Mouse (Mus musculus) layer of hippocampus, postnatal 10 days (tissue): ENCODE results near the gene Hoxb3. TPM values are rescaled to one million over a fixed set of nuclear protein-coding genes. Genes with fewer than 3 reads are reported as not detected.
A peak's percentile ranks its signal among the peaks of the same experiment; 100 is the strongest.

ENCODE experiments used
- DNase-seq, 2 experiments: peaks; one replicate each; pipeline ENCODE4 v3.0.0; 2021; ENCODE audit warnings: low spot score in 2 of 2
- total RNA-seq, 2 experiments: library from RNA; stranded (reverse); gene quantifications; 2 replicates each; pipeline ENCODE4 v1.2.3; 2021

Gene Hoxb3
- total RNA-seq, 2 experiments from 2014 or later: not detected

- no peak for DNase-seq
These were observed 28.7 kb downstream of the Hoxb3 start for GRCm38 (mm10) chr11:96351831-96352230.

GRCm38 (mm10) chr11:96352691-96353521 is 29.8 kb downstream of the Hoxb3 start:
- DNase-seq: no peak

GRCm38 (mm10) chr11:96353522-96353841 is 30.4 kb downstream of the Hoxb3 start:
- peak; percentile 13 to 22 for DNase-seq

GRCm38 (mm10) chr11:96353939-96354338 is 30.8 kb downstream of the Hoxb3 start:
- DNase-seq: no peak

- no peak for DNase-seq
These were observed 31.2 kb downstream of the Hoxb3 start for GRCm38 (mm10) chr11:96354376-96354775.

GRCm38 (mm10) chr11:96354801-96355311 is 31.7 kb downstream of the Hoxb3 start:
- DNase-seq: no peak

GRCm38 (mm10) chr11:96363807-96364206 is 40.7 kb downstream of the Hoxb3 start:
- no peak for DNase-seq

- DNase-seq: no peak
These were observed 42.4 kb downstream of the Hoxb3 start, which contains the start of gene Hoxb1 for GRCm38 (mm10) chr11:96365441-96366091. Gene Hoxb1 (plus strand): TSS chr11:96365752.

- DNase-seq: no peak
These were observed 43.2 kb downstream of the Hoxb3 start for GRCm38 (mm10) chr11:96366092-96367041.

- no peak for DNase-seq
These were observed 44.0 kb downstream of the Hoxb3 start for GRCm38 (mm10) chr11:96367141-96367540.

GRCm38 (mm10) chr11:96368686-96369085 is 45.6 kb downstream of the Hoxb3 start:
- no peak for DNase-seq

GRCm38 (mm10) chr11:96369140-96369539 is 46.0 kb downstream of the Hoxb3 start:
- no peak for DNase-seq

- no peak for DNase-seq
These were observed 48.6 kb downstream of the Hoxb3 start for GRCm38 (mm10) chr11:96371726-96372125.

GRCm38 (mm10) chr11:96372519-96372918 is 49.4 kb downstream of the Hoxb3 start:
- DNase-seq: no peak

GRCm38 (mm10) chr11:96374810-96375209 is 51.7 kb downstream of the Hoxb3 start:
- DNase-seq: no peak

- no peak for DNase-seq
These were observed 60.3 kb downstream of the Hoxb3 start for GRCm38 (mm10) chr11:96383381-96383780.

GRCm38 (mm10) chr11:96387635-96388034 is 64.5 kb downstream of the Hoxb3 start:
- no peak for DNase-seq

- DNase-seq: no peak
These were observed 73.9 kb downstream of the Hoxb3 start for GRCm38 (mm10) chr11:96396772-96397626.
